Mouse (Mus musculus) spleen, adult 2 months (tissue): Measurements from ENCODE around the gene Ndufa5. TPM values are rescaled to one million over a fixed set of nuclear protein-coding genes. Genes with fewer than 3 reads are reported as not detected.

Experiments
- DNase-seq, 2 experiments: peaks; one replicate each; pipeline versions ENCODE4 v3.0.0 to v3.0.0-alpha.2; 2012 to 2021; ENCODE audit warnings: low spot score in 2 of 2, low read depth in 1 of 2
- H3K27ac ChIP-seq: fragments of 200-500 bp; 2 replicates; pipeline ENCODE4 v1.5.1; 2012; ENCODE audit warnings: low read length, inconsistent platforms; ENCODE audit not compliant: insufficient read depth
- H3K27me3 ChIP-seq: fragments of 200-500 bp; 2 replicates; pipeline ENCODE4 v1.6.1; 2012; ENCODE audit warnings: mild to moderate bottlenecking, moderate library complexity, low read length, inconsistent platforms; ENCODE audit not compliant: control insufficient read depth, insufficient read depth
- H3K36me3 ChIP-seq: fragments of 200-500 bp; 2 replicates; pipeline ENCODE4 v1.6.1; 2012; ENCODE audit warnings: mild to moderate bottlenecking, low read length, inconsistent platforms; ENCODE audit not compliant: control insufficient read depth, insufficient read depth
- H3K4me1 ChIP-seq: fragments of 200-500 bp; 2 replicates; pipeline ENCODE4 v1.6.1; 2011; ENCODE audit warnings: inconsistent platforms; ENCODE audit not compliant: control insufficient read depth, insufficient read depth, insufficient read length
- H3K4me3 ChIP-seq: fragments of 200-500 bp; 2 replicates; pipeline ENCODE4 v1.5.1; 2011; ENCODE audit warnings: mild to moderate bottlenecking, inconsistent platforms; ENCODE audit not compliant: insufficient read depth, insufficient read length; ENCODE audit errors: extremely low read depth
- CTCF ChIP-seq: fragments of 200-500 bp; IDR thresholded peaks from 2 replicates; pipeline ENCODE4 v1.5.1; 2011; ENCODE audit warnings: mild to moderate bottlenecking, inconsistent platforms; ENCODE audit not compliant: insufficient read depth, insufficient read length, insufficient replicate concordance; ENCODE audit errors: extremely low read depth
- POLR2A ChIP-seq: fragments of 200-500 bp; IDR thresholded peaks from 2 replicates; pipeline ENCODE4 v1.6.1; 2011; ENCODE audit warnings: low read depth, low read length, inconsistent platforms
- WGBS: fragments of 180-500 bp; shearing (Covaris S2); methylation state at CpG from one replicate; pipeline ENCODE4 v1.1.7; 2018; 5-methylcytosine and 5-hydroxymethylcytosine counted together
- polyA plus RNA-seq: library from polyadenylated mRNA; depleted of rRNA; stranded (reverse); fragments of >200 nt; gene quantifications from 2 replicates; pipeline ENCODE4 v1.2.3, GENCODE M21; 2012; rRNA removed

Ndufa5 gene
- polyA plus RNA-seq, 1 experiment, result 0.58 TPM

DNA sequence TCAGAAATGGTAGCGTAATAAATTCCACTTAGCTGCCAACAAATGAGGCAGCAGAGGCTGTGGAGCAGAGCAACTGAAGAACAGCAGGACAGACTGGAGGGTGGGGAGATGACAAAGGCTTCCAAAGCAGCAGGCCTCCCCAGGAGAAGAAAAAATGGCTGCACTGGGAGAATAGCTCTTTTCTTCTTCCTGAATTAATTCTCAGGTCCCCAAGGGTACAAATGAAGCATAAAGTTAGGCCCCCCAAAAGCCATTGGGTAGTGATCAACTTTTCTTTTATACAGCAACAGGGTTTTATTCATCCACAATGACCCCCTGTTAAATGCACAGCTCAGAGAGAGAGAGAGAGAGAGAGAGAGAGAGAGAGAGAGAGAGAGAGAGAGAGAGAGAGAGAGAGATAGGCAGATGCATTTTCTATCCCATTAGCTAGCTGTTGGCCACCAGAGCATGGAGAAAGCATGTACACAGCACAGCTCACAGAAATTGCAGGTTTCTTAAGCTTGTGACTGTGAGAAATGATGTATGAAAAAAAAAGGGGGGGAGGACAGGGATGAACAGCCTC is 57.2 kb downstream of the Ndufa5 start:
- WGBS, result 90% methylated on average over 1 of the region's 1 CpGs
- no peaks in the 10 kb centered on the region for H3K4me1 ChIP-seq
- TF ChIP-seq CTCF (no peak), POLR2A (no peak)
- no peak for DNase-seq
- no peaks in the 10 kb centered on the region for H3K36me3 ChIP-seq
- no peaks in the 10 kb centered on the region for H3K27me3 ChIP-seq
- no peak overlapping the region for H3K4me3 ChIP-seq
- H3K27ac ChIP-seq, result no peak overlapping the region

DNA sequence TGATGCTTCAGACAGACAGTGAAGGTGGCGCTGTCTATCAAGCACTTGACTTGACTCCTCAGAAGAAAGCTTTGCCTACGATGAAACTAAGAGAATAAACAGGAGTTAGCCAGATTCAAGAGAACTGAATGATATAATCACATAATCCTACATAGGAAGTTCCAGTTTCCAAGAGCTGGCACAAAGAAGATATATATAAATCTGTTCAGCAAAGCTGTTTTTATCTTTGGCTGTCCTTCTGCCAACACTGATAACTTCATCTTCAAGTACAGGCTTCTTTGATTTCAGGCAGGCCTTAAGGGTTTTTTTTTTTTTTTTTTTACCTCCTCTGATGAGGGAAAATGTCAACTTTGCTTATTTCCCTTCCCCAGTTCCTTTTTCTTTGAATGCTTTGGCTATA is 57.7 kb downstream of the Ndufa5 start:
- H3K27me3 ChIP-seq, result no peaks in the 10 kb centered on the region
- H3K4me3 ChIP-seq, result no peak overlapping the region
- TF ChIP-seq CTCF (no peak), POLR2A (no peak)
- no peak overlapping the region for H3K27ac ChIP-seq
- no peaks in the 10 kb centered on the region for H3K4me1 ChIP-seq
- H3K36me3 ChIP-seq, result no peaks in the 10 kb centered on the region
- DNase-seq, result no peak
- WGBS, result 84% methylated on average over 2 of the region's 2 CpGs

Other genes with a start within 250 kb of the Ndufa5 start
- not detected in 2 replicates for gene Iqub, start 12.9 kb downstream of the Ndufa5 start, polyA plus RNA-seq
- gene Asb15, start 131 bp upstream of the Ndufa5 start, polyA plus RNA-seq, result 0.01 TPM in 1 of 2 replicates, not detected in the other
- not detected in 2 replicates for gene Lmod2, start 69.7 kb upstream of the Ndufa5 start, polyA plus RNA-seq
- 22.3 and 46.5 TPM in 2 replicates for gene Wasl, start 137.0 kb upstream of the Ndufa5 start, polyA plus RNA-seq
- not detected in 2 replicates for gene Hyal6, start 205.2 kb upstream of the Ndufa5 start, polyA plus RNA-seq
- gene Hyal4, start 220.3 kb upstream of the Ndufa5 start, polyA plus RNA-seq, result not detected in 2 replicates